ENCODE assay signal across 11 mouse cellular contexts in genomic region chr13:48131681-48132080, GRCm38 (mm10).
DNase-seq lines count a peak whose midpoint lies in the region; ATAC-seq and TF ChIP-seq lines count a peak whose summit lies in the region.
"Had no signal": no experiment of that assay in that cellular context is flagged by ENCODE, and none has a peak within 500 bp of the region (broad histone marks: within the 10 kb centered on the region; RNA-seq: fewer than 3 reads in every experiment).

No protein-coding gene starts in this region.

- no peak overlapping the region for H3K4me2 ChIP-seq in limb, embryonic 13.5 days (replicated peaks)
- H3K4me2 ChIP-seq in forebrain, embryonic 15.5 days (replicated peaks) = no peak overlapping the region
- H3K4me2 ChIP-seq in kidney, postnatal 0 days (ENCODE audit: low read length) = no peak overlapping the region
- H3K4me2 ChIP-seq in neural tube, embryonic 14.5 days (ENCODE audit: low read depth, low read length) = no peak overlapping the region

- no peak overlapping the region for H3K9ac ChIP-seq in limb, embryonic 13.5 days
- no peak overlapping the region for H3K9ac ChIP-seq in forebrain, embryonic 15.5 days (replicated peaks)
- H3K9ac ChIP-seq in kidney, postnatal 0 days (ENCODE audit: low read depth, low read length) = no peak overlapping the region
- no peak overlapping the region for H3K9ac ChIP-seq in neural tube, embryonic 14.5 days (replicated peaks; ENCODE audit: low read depth, low read length)

- DNase-seq in limb, embryonic 10.5 days (ENCODE audit: low spot score) = no peak
- DNase-seq in kidney, postnatal 0 days (ENCODE audit: low spot score) = peak; percentile 23
- no peak for DNase-seq in MN1 (ENCODE audit: low spot score)
- no peak for DNase-seq in spleen, postnatal 36 days (ENCODE audit: low spot score in 2 of 2)
- DNase-seq in thymus, postnatal 36 days = no peak
- DNase-seq: right cerebral cortex, adult 18-20 months had no signal

- WGBS in limb, embryonic 13.5 days = 28% methylated on average over 5 of the region's 5 CpGs
- 38% methylated on average over 5 of the region's 5 CpGs for WGBS in limb, embryonic 10.5 days
- 8% methylated on average over 5 of the region's 5 CpGs for WGBS in forebrain, embryonic 15.5 days
- WGBS in kidney, postnatal 0 days = 14% methylated on average over 5 of the region's 5 CpGs
- WGBS in neural tube, embryonic 14.5 days = 15% methylated on average over 5 of the region's 5 CpGs

- no peaks in the 10 kb centered on the region for H3K36me3 ChIP-seq in limb, embryonic 13.5 days
- no peaks in the 10 kb centered on the region for H3K36me3 ChIP-seq in limb, embryonic 10.5 days
- no peaks in the 10 kb centered on the region for H3K36me3 ChIP-seq in forebrain, embryonic 15.5 days
- H3K36me3 ChIP-seq in kidney, postnatal 0 days (ENCODE audit: insufficient read depth, low read length) = no peaks in the 10 kb centered on the region
- H3K36me3 ChIP-seq in neural tube, embryonic 14.5 days (ENCODE audit: control insufficient read depth, insufficient read depth, low read length) = no peaks in the 10 kb centered on the region

- H3K27ac ChIP-seq in limb, embryonic 13.5 days = peak overlapping the region; percentile 28; the same call in 1 of the 2 replicates
- no peak overlapping the region for H3K27ac ChIP-seq in limb, embryonic 10.5 days
- H3K27ac ChIP-seq in forebrain, embryonic 15.5 days (replicated peaks) = peak overlapping the region; percentile 67
- peak overlapping the region; percentile 19; the same call in 1 of the 2 replicates for H3K27ac ChIP-seq in kidney, postnatal 0 days
- peak overlapping the region; percentile 40; the same call in 1 of the 2 replicates for H3K27ac ChIP-seq in neural tube, embryonic 14.5 days (ENCODE audit: low read depth, low read length)
- H3K27ac ChIP-seq: stomach, postnatal 0 days had no signal

- ATAC-seq in limb, embryonic 13.5 days (ENCODE audit: low FRiP score, low read depth) = no peak
- ATAC-seq in forebrain, embryonic 15.5 days (replicated peaks) = no peak; the same call in 1 of the 2 replicates
- ATAC-seq in kidney, postnatal 0 days (replicated peaks; ENCODE audit: low FRiP score, low read depth) = no peak
- no peak for ATAC-seq in neural tube, embryonic 14.5 days (ENCODE audit: low read depth)
- ATAC-seq: inflammation-experienced regulatory T-cells, adult 6 months had no signal

- no peaks in the 10 kb centered on the region for H3K9me3 ChIP-seq in limb, embryonic 13.5 days
- no peaks in the 10 kb centered on the region for H3K9me3 ChIP-seq in limb, embryonic 10.5 days (replicated peaks)
- no peaks in the 10 kb centered on the region for H3K9me3 ChIP-seq in forebrain, embryonic 15.5 days
- no peaks in the 10 kb centered on the region for H3K9me3 ChIP-seq in kidney, postnatal 0 days (replicated peaks; ENCODE audit: low read length)
- H3K9me3 ChIP-seq in neural tube, embryonic 14.5 days (ENCODE audit: control insufficient read depth, low read length) = no peaks in the 10 kb centered on the region

- TF ChIP-seq CTCF in kidney, postnatal 0 days (IDR thresholded peaks at IDR 0.05; ENCODE audit: low read depth) = no peak

- H3K27me3 ChIP-seq in limb, embryonic 13.5 days = no peaks in the 10 kb centered on the region
- H3K27me3 ChIP-seq in limb, embryonic 10.5 days (ENCODE audit: low read depth, poor library complexity, severe bottlenecking) = peaks cover 12% of the 10 kb centered on the region; the same call in 1 of the 2 replicates
- H3K27me3 ChIP-seq in forebrain, embryonic 15.5 days = no peaks in the 10 kb centered on the region
- no peaks in the 10 kb centered on the region for H3K27me3 ChIP-seq in kidney, postnatal 0 days (ENCODE audit: insufficient read depth, low read length)
- H3K27me3 ChIP-seq in neural tube, embryonic 14.5 days (ENCODE audit: control insufficient read depth, insufficient read depth, low read length) = no peaks in the 10 kb centered on the region

- H3K4me3 ChIP-seq in limb, embryonic 13.5 days = no peak overlapping the region
- H3K4me3 ChIP-seq in limb, embryonic 10.5 days = no peak overlapping the region
- H3K4me3 ChIP-seq in forebrain, embryonic 15.5 days = no peak overlapping the region
- no peak overlapping the region for H3K4me3 ChIP-seq in kidney, postnatal 0 days (replicated peaks; ENCODE audit: low read depth, low read length)
- H3K4me3 ChIP-seq in neural tube, embryonic 14.5 days (ENCODE audit: low read depth, low read length) = no peak overlapping the region

- peaks cover 16% of the 10 kb centered on the region for H3K4me1 ChIP-seq in limb, embryonic 13.5 days
- peaks cover 14% of the 10 kb centered on the region for H3K4me1 ChIP-seq in limb, embryonic 10.5 days
- peaks cover 34% of the 10 kb centered on the region for H3K4me1 ChIP-seq in forebrain, embryonic 15.5 days
- H3K4me1 ChIP-seq in kidney, postnatal 0 days (replicated peaks; ENCODE audit: insufficient read depth, low read length) = peaks cover 20% of the 10 kb centered on the region
- peaks cover 3% of the 10 kb centered on the region; the same call in 1 of the 2 replicates for H3K4me1 ChIP-seq in neural tube, embryonic 14.5 days (ENCODE audit: control insufficient read depth, insufficient read depth, low read length)
